Comparison of ENCODE assay signal across 16 mouse cellular contexts in the genomic region with DNA sequence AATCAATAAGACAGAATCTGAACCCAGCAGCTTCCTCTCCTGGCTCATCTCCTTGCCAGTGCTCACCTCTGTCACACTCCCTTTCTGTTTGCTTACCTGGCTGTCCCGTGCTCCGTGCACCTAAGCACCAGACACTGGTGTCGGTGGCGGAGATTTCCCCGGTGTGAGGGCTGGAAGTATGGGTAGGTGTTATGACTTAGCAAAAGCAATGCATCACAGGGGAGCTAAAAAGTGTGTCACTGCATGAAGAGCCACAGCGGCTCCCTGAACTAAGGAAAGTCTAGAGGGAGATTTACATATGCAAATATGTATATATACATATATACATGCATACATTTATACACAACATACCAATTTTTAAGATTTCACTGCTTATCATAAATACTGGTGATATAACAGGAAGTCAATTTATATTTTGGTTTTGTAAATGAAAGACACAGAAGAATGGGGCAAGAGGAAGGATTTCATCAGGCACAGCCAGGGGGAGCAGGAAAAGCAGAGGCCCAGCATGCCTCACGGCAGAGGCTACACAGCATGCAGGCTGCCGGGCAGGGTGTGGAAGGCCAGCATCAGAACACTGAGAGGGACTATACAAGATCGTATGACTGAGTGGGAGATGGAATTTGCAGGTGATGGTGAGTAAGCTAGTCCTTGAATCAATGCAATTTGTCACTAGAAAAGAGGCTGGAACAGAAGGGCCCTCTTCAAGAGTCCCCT.
DNase-seq lines count a peak whose midpoint lies in the region; ATAC-seq lines count a peak whose summit lies in the region.
"Had no signal": no experiment of that assay in that cellular context is flagged by ENCODE, and none has a peak within 500 bp of the region (broad histone marks: within the 10 kb centered on the region; RNA-seq: fewer than 3 reads in every experiment).

No protein-coding gene starts in this region.

- 0 out of 2 replicates have a peak, but pooled peaks cover 5% of the 10 kb centered on the region for H3K4me1 ChIP-seq in kidney, embryonic 16.5 days (ENCODE audit: insufficient read depth, low read length)
- H3K4me1 ChIP-seq in neural tube, embryonic 13.5 days (replicated peaks), result 0 out of 2 replicates have a peak, but pooled peaks cover 12% of the 10 kb centered on the region
- H3K4me1 ChIP-seq in stomach, embryonic 16.5 days (ENCODE audit: control insufficient read depth, insufficient read depth, low read length), result peaks cover 13% of the 10 kb centered on the region
- H3K4me1 ChIP-seq: neural tube, embryonic 12.5 days had no signal

- peak overlapping the region; percentile 26; the same call in 1 of the 2 replicates for H3K4me2 ChIP-seq in kidney, embryonic 16.5 days (replicated peaks; ENCODE audit: low read depth, low read length)
- no peak overlapping the region for H3K4me2 ChIP-seq in neural tube, embryonic 13.5 days
- H3K4me2 ChIP-seq in stomach, embryonic 16.5 days (ENCODE audit: low read depth, low read length), result peak overlapping the region; percentile 37; the same call in 1 of the 2 replicates
- H3K4me2 ChIP-seq: heart, embryonic 12.5 days; neural tube, embryonic 12.5 days had no signal

- H3K9me3 ChIP-seq in kidney, embryonic 16.5 days (ENCODE audit: low read length), result no peaks in the 10 kb centered on the region
- H3K9me3 ChIP-seq in neural tube, embryonic 13.5 days, result no peaks in the 10 kb centered on the region
- no peaks in the 10 kb centered on the region for H3K9me3 ChIP-seq in stomach, embryonic 16.5 days (replicated peaks; ENCODE audit: control insufficient read depth, low read length)
- H3K9me3 ChIP-seq: heart, embryonic 12.5 days; neural tube, embryonic 12.5 days had no signal

- H3K4me3 ChIP-seq in kidney, embryonic 16.5 days (ENCODE audit: low read length), result no peak overlapping the region
- no peak overlapping the region for H3K4me3 ChIP-seq in neural tube, embryonic 13.5 days
- no peak overlapping the region for H3K4me3 ChIP-seq in stomach, embryonic 16.5 days (replicated peaks; ENCODE audit: low read length)
- H3K4me3 ChIP-seq: heart, embryonic 12.5 days; neural tube, embryonic 12.5 days had no signal

- H3K36me3 ChIP-seq in kidney, embryonic 16.5 days (ENCODE audit: insufficient read depth, low read length), result no peaks in the 10 kb centered on the region
- H3K36me3 ChIP-seq in neural tube, embryonic 13.5 days, result no peaks in the 10 kb centered on the region
- no peaks in the 10 kb centered on the region for H3K36me3 ChIP-seq in stomach, embryonic 16.5 days (ENCODE audit: control insufficient read depth, insufficient read depth, low read length)
- H3K36me3 ChIP-seq: heart, embryonic 12.5 days; neural tube, embryonic 12.5 days had no signal

- WGBS in kidney, embryonic 16.5 days, result 66% methylated on average over 9 of the region's 9 CpGs
- WGBS in neural tube, embryonic 13.5 days, result 82% methylated on average over 9 of the region's 9 CpGs
- 51% methylated on average over 9 of the region's 9 CpGs for WGBS in stomach, embryonic 16.5 days

- no peak overlapping the region for H3K27ac ChIP-seq in kidney, embryonic 16.5 days (ENCODE audit: low read length)
- H3K27ac ChIP-seq in neural tube, embryonic 13.5 days (replicated peaks), result peak overlapping the region; percentile 73; the same call in 1 of the 2 replicates
- H3K27ac ChIP-seq in stomach, embryonic 16.5 days (ENCODE audit: low read length), result no peak overlapping the region
- H3K27ac ChIP-seq: neural tube, embryonic 12.5 days had no signal

- no peaks in the 10 kb centered on the region for H3K27me3 ChIP-seq in kidney, embryonic 16.5 days (ENCODE audit: insufficient read depth, low read length)
- no peaks in the 10 kb centered on the region for H3K27me3 ChIP-seq in neural tube, embryonic 13.5 days
- no peaks in the 10 kb centered on the region for H3K27me3 ChIP-seq in stomach, embryonic 16.5 days (ENCODE audit: control insufficient read depth, insufficient read depth, low read length)
- H3K27me3 ChIP-seq: heart, embryonic 12.5 days; neural tube, embryonic 12.5 days had no signal

- DNase-seq in frontal cortex, postnatal 25 days (ENCODE audit: low spot score in 2 of 2), result no peak
- DNase-seq in kidney, postnatal 4 days, result no peak
- DNase-seq in neural tube, embryonic 10.5 days (ENCODE audit: extremely low spot score, low spot score), result no peak
- no peak for DNase-seq in urinary bladder, adult 18-20 months (ENCODE audit: low spot score in 2 of 2)
- DNase-seq: adrenal gland, postnatal 36 days; cerebellum, postnatal 10 days; gastrocnemius, postnatal 14 days; thymus, postnatal 36 days had no signal

- ATAC-seq in frontal cortex, adult (ENCODE audit: low TSS enrichment), result peak; percentile 64
- no peak for ATAC-seq in kidney, embryonic 16.5 days (ENCODE audit: low FRiP score, low TSS enrichment)
- no peak for ATAC-seq in neural tube, embryonic 13.5 days (ENCODE audit: low read depth)
- ATAC-seq in stomach, embryonic 16.5 days (ENCODE audit: insufficient read depth, low FRiP score), result no peak
- ATAC-seq: activated CD4-positive, CD25-positive, alpha-beta regulatory T cell, adult 4 months; forebrain, embryonic 16.5 days had no signal

- H3K9ac ChIP-seq in kidney, embryonic 16.5 days (replicated peaks; ENCODE audit: low read length), result no peak overlapping the region
- no peak overlapping the region for H3K9ac ChIP-seq in neural tube, embryonic 13.5 days
- no peak overlapping the region for H3K9ac ChIP-seq in stomach, embryonic 16.5 days (ENCODE audit: low read length)
- H3K9ac ChIP-seq: heart, embryonic 12.5 days; neural tube, embryonic 12.5 days had no signal
